Mouse (Mus musculus): ENCODE data around the gene Eif4g3. TPM values are rescaled to one million over a fixed set of nuclear protein-coding genes. Genes with fewer than 3 reads are reported as not detected.

The Eif4g3 gene
- polyA plus RNA-seq, 1 experiment = 251 TPM

- Histone ChIP-seq H3K4me1 (ENCODE audit: control insufficient read depth, insufficient read depth, low read length) (peaks cover 12% of the 10 kb centered on the region), H3K4me3 (ENCODE audit: control insufficient read depth, low read depth, low read length) (peak within 1 kb of the TSS; percentile 90)
- TF ChIP-seq POLR2A (IDR thresholded peaks at IDR 0.05; ENCODE audit: control insufficient read depth, low read depth, low read length) (peak; percentile 60), CTCF (IDR thresholded peaks at IDR 0.05; ENCODE audit: control insufficient read depth, insufficient read depth, insufficient replicate concordance, low read depth, low read length) (no peak)
These were observed 223.5 kb downstream of the Eif4g3 start, which contains the start of gene Hp1bp3 for GRCm38 (mm10) chr4:138216200-138216890. Hp1bp3 (plus strand) TSS chr4:138216296.

GRCm38 (mm10) chr4:138216891-138217392 is 224.1 kb downstream of the Eif4g3 start:
- TF ChIP-seq POLR2A (IDR thresholded peaks at IDR 0.05; ENCODE audit: control insufficient read depth, low read depth, low read length) (peak; percentile 59; the same call in 1 of the 2 replicates), CTCF (IDR thresholded peaks at IDR 0.05; ENCODE audit: control insufficient read depth, insufficient read depth, insufficient replicate concordance, low read depth, low read length) (no peak)
- Histone ChIP-seq H3K4me1 (ENCODE audit: control insufficient read depth, insufficient read depth, low read length) (peaks cover 12% of the 10 kb centered on the region), H3K4me3 (ENCODE audit: control insufficient read depth, low read depth, low read length) (peak overlapping the region; percentile 90), H3K36me3 (ENCODE audit: control insufficient read depth, insufficient read depth, low read length) (no peaks in the 10 kb centered on the region), H3K27ac (ENCODE audit: control insufficient read depth, insufficient read depth, low read depth, low read length) (peak overlapping the region; percentile 97), H3K27me3 (ENCODE audit: control insufficient read depth, insufficient read depth, low read length) (no peaks in the 10 kb centered on the region)

More at GRCm38 (mm10) chr4:138216200-138216890, 223.5 kb downstream of the Eif4g3 start, which contains the start of gene Hp1bp3:
- Histone ChIP-seq H3K27me3 (ENCODE audit: control insufficient read depth, insufficient read depth, low read length) (no peaks in the 10 kb centered on the region), H3K27ac (ENCODE audit: control insufficient read depth, insufficient read depth, low read depth, low read length) (peak within 1 kb of the TSS; percentile 97), H3K36me3 (ENCODE audit: control insufficient read depth, insufficient read depth, low read length) (no peaks in the 10 kb centered on the region)

GRCm38 (mm10) chr4:138217441-138217840 is 224.6 kb downstream of the Eif4g3 start:
- no peaks in the 10 kb centered on the region for H3K36me3 ChIP-seq (ENCODE audit: control insufficient read depth, insufficient read depth, low read length)
- TF ChIP-seq CTCF (IDR thresholded peaks at IDR 0.05; ENCODE audit: control insufficient read depth, insufficient read depth, insufficient replicate concordance, low read depth, low read length) = no peak
- TF ChIP-seq POLR2A (IDR thresholded peaks at IDR 0.05; ENCODE audit: control insufficient read depth, low read depth, low read length) = no peak
- H3K4me3 ChIP-seq (ENCODE audit: control insufficient read depth, low read depth, low read length) = peak overlapping the region; percentile 90
- no peaks in the 10 kb centered on the region for H3K27me3 ChIP-seq (ENCODE audit: control insufficient read depth, insufficient read depth, low read length)
- peak overlapping the region; percentile 86 for H3K27ac ChIP-seq (ENCODE audit: control insufficient read depth, insufficient read depth, low read depth, low read length)
- peaks cover 12% of the 10 kb centered on the region for H3K4me1 ChIP-seq (ENCODE audit: control insufficient read depth, insufficient read depth, low read length)

- TF ChIP-seq CTCF (IDR thresholded peaks at IDR 0.05; ENCODE audit: control insufficient read depth, insufficient read depth, insufficient replicate concordance, low read depth, low read length) = no peak
- no peak for TF ChIP-seq POLR2A (IDR thresholded peaks at IDR 0.05; ENCODE audit: control insufficient read depth, low read depth, low read length)
- H3K27ac ChIP-seq (ENCODE audit: control insufficient read depth, insufficient read depth, low read depth, low read length) = 0 out of 2 replicates have a peak overlapping the region, but pooled peaks have one; percentile 28
- H3K4me1 ChIP-seq (ENCODE audit: control insufficient read depth, insufficient read depth, low read length) = peaks cover 12% of the 10 kb centered on the region
- no peaks in the 10 kb centered on the region for H3K27me3 ChIP-seq (ENCODE audit: control insufficient read depth, insufficient read depth, low read length)
- H3K4me3 ChIP-seq (ENCODE audit: control insufficient read depth, low read depth, low read length) = peak overlapping the region; percentile 68
- peaks cover 1% of the 10 kb centered on the region; the same call in 1 of the 2 replicates for H3K36me3 ChIP-seq (ENCODE audit: control insufficient read depth, insufficient read depth, low read length)
These were observed 225.3 kb downstream of the Eif4g3 start for GRCm38 (mm10) chr4:138217951-138218685.

- H3K4me3 ChIP-seq (ENCODE audit: control insufficient read depth, low read depth, low read length) = no peak overlapping the region
- peaks cover 4% of the 10 kb centered on the region for H3K36me3 ChIP-seq (ENCODE audit: control insufficient read depth, insufficient read depth, low read length)
- H3K4me1 ChIP-seq (ENCODE audit: control insufficient read depth, insufficient read depth, low read length) = peaks cover 12% of the 10 kb centered on the region
- TF ChIP-seq CTCF (IDR thresholded peaks at IDR 0.05; ENCODE audit: control insufficient read depth, insufficient read depth, insufficient replicate concordance, low read depth, low read length) (no peak), POLR2A (IDR thresholded peaks at IDR 0.05; ENCODE audit: control insufficient read depth, low read depth, low read length) (no peak)
- H3K27ac ChIP-seq (ENCODE audit: control insufficient read depth, insufficient read depth, low read depth, low read length) = no peak overlapping the region
- H3K27me3 ChIP-seq (ENCODE audit: control insufficient read depth, insufficient read depth, low read length) = no peaks in the 10 kb centered on the region
These were observed 226.5 kb downstream of the Eif4g3 start for GRCm38 (mm10) chr4:138219331-138219730.

GRCm38 (mm10) chr4:138220761-138221160 is 227.9 kb downstream of the Eif4g3 start:
- TF ChIP-seq POLR2A (IDR thresholded peaks at IDR 0.05; ENCODE audit: control insufficient read depth, low read depth, low read length) (no peak), CTCF (IDR thresholded peaks at IDR 0.05; ENCODE audit: control insufficient read depth, insufficient read depth, insufficient replicate concordance, low read depth, low read length) (no peak)
- Histone ChIP-seq H3K36me3 (ENCODE audit: control insufficient read depth, insufficient read depth, low read length) (peaks cover 4% of the 10 kb centered on the region), H3K4me3 (ENCODE audit: control insufficient read depth, low read depth, low read length) (no peak overlapping the region), H3K27me3 (ENCODE audit: control insufficient read depth, insufficient read depth, low read length) (no peaks in the 10 kb centered on the region), H3K4me1 (ENCODE audit: control insufficient read depth, insufficient read depth, low read length) (peaks cover 10% of the 10 kb centered on the region), H3K27ac (ENCODE audit: control insufficient read depth, insufficient read depth, low read depth, low read length) (no peak overlapping the region)

- Histone ChIP-seq H3K27ac (ENCODE audit: control insufficient read depth, insufficient read depth, low read depth, low read length) (no peak overlapping the region), H3K4me3 (ENCODE audit: control insufficient read depth, low read depth, low read length) (no peak overlapping the region), H3K36me3 (ENCODE audit: control insufficient read depth, insufficient read depth, low read length) (peaks cover 4% of the 10 kb centered on the region), H3K4me1 (ENCODE audit: control insufficient read depth, insufficient read depth, low read length) (peaks cover 5% of the 10 kb centered on the region), H3K27me3 (ENCODE audit: control insufficient read depth, insufficient read depth, low read length) (no peaks in the 10 kb centered on the region)
- TF ChIP-seq POLR2A (IDR thresholded peaks at IDR 0.05; ENCODE audit: control insufficient read depth, low read depth, low read length) (no peak), CTCF (IDR thresholded peaks at IDR 0.05; ENCODE audit: control insufficient read depth, insufficient read depth, insufficient replicate concordance, low read depth, low read length) (no peak)
These were observed 228.6 kb downstream of the Eif4g3 start for GRCm38 (mm10) chr4:138221406-138221805.
